Mouse (Mus musculus) lung, adult 2 months (tissue): ENCODE measurements at regions not wholly inside any gene's neighbourhood (a gene's known extent, or its start where the extent isn't known, plus 50 kb on each side); places are given as distances from the start of the nearest gene placed in this dataset.

ENCODE experiments used
- CTCF ChIP-seq: fragments of 200-500 bp; IDR thresholded peaks from 2 replicates; pipeline ENCODE4 v1.5.1; 2011; ENCODE audit warnings: mild to moderate bottlenecking, low read length, control low read depth; ENCODE audit not compliant: insufficient read depth
- POLR2A ChIP-seq: fragments of 200-500 bp; IDR thresholded peaks from 2 replicates; pipeline ENCODE4 v1.6.1; 2011; ENCODE audit warnings: low read depth, mild to moderate bottlenecking, control low read depth, low read length, borderline replicate concordance; ENCODE audit errors: extremely low read depth

- no peak for TF ChIP-seq POLR2A
- TF ChIP-seq CTCF: no peak
Measured at GRCm38 (mm10) chr8:115538236-115538635, 169.4 kb downstream of the Maf start.
